Mouse (Mus musculus): ENCODE data around the gene Mtap. TPM values are rescaled to one million over a fixed set of nuclear protein-coding genes. Genes with fewer than 3 reads are reported as not detected.
A peak's percentile ranks its signal among the peaks of the same experiment; 100 is the strongest.

Gene Mtap
- total and polyA plus RNA-seq, 3 experiments = 36.7 to 52.0 (median 45.4) TPM

- H3K9ac ChIP-seq (ENCODE audit: control insufficient read depth, low read depth, low read length, poor library complexity, severe bottlenecking) = no peak overlapping the region
- no peak for DNase-seq (ENCODE audit: low read depth, low spot score)
- H3K27ac ChIP-seq (ENCODE audit: control insufficient read depth, low read depth, low read length) = no peak overlapping the region
- no peak overlapping the region for H3K4me3 ChIP-seq (ENCODE audit: control insufficient read depth in 1 of 2, insufficient read depth in 1 of 2, low read depth in 2 of 2, low read length in 2 of 2)
- H3K27me3 ChIP-seq (ENCODE audit: control insufficient read depth in 1 of 2, insufficient read depth in 2 of 2, low read length in 2 of 2) = peaks cover 4 to 7% of the 10 kb centered on the region in 2 experiments
- TF ChIP-seq RCOR1 (IDR thresholded peaks at IDR 0.05; ENCODE audit: low read depth, low read length) = no peak
- TF ChIP-seq UBTF (IDR thresholded peaks at IDR 0.05; ENCODE audit: borderline replicate concordance, insufficient read depth, low read depth, low read length) = no peak
- TF ChIP-seq GATA1 (IDR thresholded peaks at IDR 0.05; ENCODE audit: low read depth, low read length) = 0 out of 2 replicates have a peak, but pooled peaks have one; percentile 7
- H3K9me3 ChIP-seq (replicated peaks; ENCODE audit: insufficient read depth, low read length) = no peaks in the 10 kb centered on the region
- H3K4me1 ChIP-seq (ENCODE audit: control insufficient read depth in 1 of 2, insufficient read depth in 2 of 2, low read length in 2 of 2) = no peaks in the 10 kb centered on the region
- no peaks in the 10 kb centered on the region for H3K36me3 ChIP-seq (ENCODE audit: control insufficient read depth in 1 of 2, insufficient read depth in 2 of 2, low read length in 2 of 2)
- H3K79me2 ChIP-seq (ENCODE audit: control insufficient read depth, insufficient read depth, low read length, poor library complexity) = no peaks in the 10 kb centered on the region
These were observed 44.8 kb upstream of the Mtap start for GRCm38 (mm10) chr4:89092153-89092552.

GRCm38 (mm10) chr4:89094773-89095172 is 42.1 kb upstream of the Mtap start:
- DNase-seq (ENCODE audit: low read depth, low spot score) = no peak
- no peaks in the 10 kb centered on the region for H3K9me3 ChIP-seq (replicated peaks; ENCODE audit: insufficient read depth, low read length)
- no peak overlapping the region for H3K27ac ChIP-seq (ENCODE audit: control insufficient read depth, low read depth, low read length)
- H3K4me1 ChIP-seq (ENCODE audit: control insufficient read depth in 1 of 2, insufficient read depth in 2 of 2, low read length in 2 of 2) = no peaks in the 10 kb centered on the region
- H3K27me3 ChIP-seq (ENCODE audit: control insufficient read depth in 1 of 2, insufficient read depth in 2 of 2, low read length in 2 of 2) = peaks cover 4 to 5% of the 10 kb centered on the region in 2 experiments
- H3K79me2 ChIP-seq (ENCODE audit: control insufficient read depth, insufficient read depth, low read length, poor library complexity) = no peaks in the 10 kb centered on the region
- no peaks in the 10 kb centered on the region for H3K36me3 ChIP-seq (ENCODE audit: control insufficient read depth in 1 of 2, insufficient read depth in 2 of 2, low read length in 2 of 2)
- no peak overlapping the region for H3K9ac ChIP-seq (ENCODE audit: control insufficient read depth, low read depth, low read length, poor library complexity, severe bottlenecking)
- no peak for TF ChIP-seq ZKSCAN1 (IDR thresholded peaks at IDR 0.05; ENCODE audit: low read depth, low read length)
- no peak for TF ChIP-seq POLR2AphosphoS2 (IDR thresholded peaks at IDR 0.05; ENCODE audit: low read length)
- no peak for TF ChIP-seq GABPA (IDR thresholded peaks at IDR 0.05; ENCODE audit: low read depth, low read length)
- TF ChIP-seq USF1 (IDR thresholded peaks at IDR 0.05; ENCODE audit: low read depth, low read length) = no peak
- no peak for TF ChIP-seq MXI1 (IDR thresholded peaks at IDR 0.05; ENCODE audit: low read depth, low read length)
- no peak for TF ChIP-seq SMC3 (IDR thresholded peaks at IDR 0.05; ENCODE audit: low read depth, low read length)
- TF ChIP-seq BHLHE40 (IDR thresholded peaks at IDR 0.05; ENCODE audit: borderline replicate concordance, low read depth, low read length) = no peak
- TF ChIP-seq POLR2A (IDR thresholded peaks at IDR 0.05; ENCODE audit: control insufficient read depth in 1 of 2, insufficient read depth in 1 of 2, low read depth in 1 of 2, low read length in 2 of 2, poor library complexity in 1 of 2) = no peak
- TF ChIP-seq RCOR1 (IDR thresholded peaks at IDR 0.05; ENCODE audit: low read depth, low read length) = no peak
- no peak for TF ChIP-seq E2F4 (IDR thresholded peaks at IDR 0.05; ENCODE audit: borderline replicate concordance, low read depth, low read length)
- no peak for TF ChIP-seq MYB (IDR thresholded peaks at IDR 0.05; ENCODE audit: low read depth, low read length)
- no peak for TF ChIP-seq EP300 (IDR thresholded peaks at IDR 0.05; ENCODE audit: low read depth in 1 of 2, low read length in 2 of 2)
- no peak for TF ChIP-seq ELF1 (IDR thresholded peaks at IDR 0.05; ENCODE audit: low read depth, low read length)
- no peak for TF ChIP-seq ZNF384 (IDR thresholded peaks at IDR 0.05; ENCODE audit: low read depth, low read length)
- TF ChIP-seq NRF1 (IDR thresholded peaks at IDR 0.05; ENCODE audit: insufficient read depth, low read depth, low read length, poor library complexity, severe bottlenecking) = no peak
- H3K4me3 ChIP-seq (ENCODE audit: control insufficient read depth in 1 of 2, insufficient read depth in 1 of 2, low read depth in 2 of 2, low read length in 2 of 2) = no peak overlapping the region

Data from MEL (cell line).